Comparison of ENCODE assay signal across 8 mouse cellular contexts in the genomic region with DNA sequence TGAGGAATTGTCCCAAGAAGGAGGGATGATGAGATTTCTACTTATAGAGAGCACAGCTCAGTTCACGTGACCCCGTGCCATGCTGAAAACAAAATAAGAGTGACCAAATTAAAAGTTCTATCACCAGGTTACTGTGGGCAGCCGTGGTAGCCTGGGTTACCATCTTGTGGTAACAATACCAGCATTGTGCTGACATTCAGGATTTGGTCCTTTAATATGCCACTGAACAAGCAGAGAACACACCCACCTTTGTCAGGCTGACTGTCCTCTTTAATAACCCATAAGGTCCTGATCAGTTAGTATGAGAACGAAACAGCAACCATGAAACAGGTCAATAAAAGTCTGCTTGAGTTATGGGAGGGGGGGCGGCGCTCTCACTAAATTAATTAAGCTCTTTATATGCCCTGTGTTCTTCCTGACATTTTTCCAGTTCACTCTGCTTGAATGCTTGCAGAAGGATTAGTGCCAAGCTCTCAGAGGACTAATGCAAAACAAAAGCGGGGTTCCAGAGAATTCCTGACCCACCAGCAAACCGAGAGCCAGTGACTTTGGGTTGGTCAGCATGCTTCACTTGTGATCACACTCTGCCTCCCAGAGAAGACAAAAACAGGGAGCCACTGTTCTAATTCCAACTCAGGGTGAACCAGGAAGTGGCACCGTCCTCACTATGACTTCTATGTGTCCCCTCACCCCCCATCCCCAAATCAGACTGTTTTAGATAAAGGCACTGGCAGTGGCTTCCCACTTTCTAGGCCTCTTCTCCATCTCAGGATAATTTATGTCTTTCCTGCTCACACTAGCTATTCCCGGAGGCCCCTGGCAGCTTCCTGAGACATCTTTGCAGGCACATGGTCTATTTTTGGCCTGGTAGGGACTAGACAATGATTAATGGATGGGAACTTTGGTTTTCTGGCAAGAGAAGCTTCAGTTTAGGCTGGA. TPM values are rescaled to one million over a fixed set of nuclear protein-coding genes. Genes with fewer than 3 reads are reported as not detected.
DNase-seq lines count a peak whose midpoint lies in the region; ATAC-seq lines count a peak whose summit lies in the region.

No protein-coding gene starts in this region.

- 72% methylated on average over 10 of the region's 10 CpGs for WGBS in hindbrain, embryonic 10.5 days
- 78% methylated on average over 10 of the region's 10 CpGs for WGBS in liver, embryonic 13.5 days (ENCODE audit: insufficient replicate concordance)

- peak; percentile 62 for DNase-seq in gastrocnemius, adult 18-20 months (ENCODE audit: low spot score)
- DNase-seq in gastrocnemius, postnatal 10 days, result no peak
- peak; percentile 85 for DNase-seq in MN1 (ENCODE audit: low spot score)
- DNase-seq in hindbrain, embryonic 10.5 days (ENCODE audit: low spot score), result no peak
- DNase-seq in liver, embryonic 13.5 days, result no peak
- no peak for DNase-seq in right cerebral cortex, adult 2 months (ENCODE audit: low spot score in 2 of 2)
- no peak for DNase-seq in lung, postnatal 25 days (ENCODE audit: low spot score)
- no peak for DNase-seq in urinary bladder, adult 18-20 months (ENCODE audit: low spot score in 2 of 2)

- H3K27ac ChIP-seq in hindbrain, embryonic 10.5 days, result peak overlapping the region; percentile 19
- peak overlapping the region; percentile 99 for H3K27ac ChIP-seq in liver, embryonic 13.5 days

- peak overlapping the region; percentile 44 for H3K4me2 ChIP-seq in liver, embryonic 13.5 days

- no peaks in the 10 kb centered on the region for H3K9me3 ChIP-seq in hindbrain, embryonic 10.5 days
- no peaks in the 10 kb centered on the region for H3K9me3 ChIP-seq in liver, embryonic 13.5 days (replicated peaks)

- no peak for ATAC-seq in liver, embryonic 13.5 days (ENCODE audit: low read depth)

- no peak overlapping the region for H3K4me3 ChIP-seq in hindbrain, embryonic 10.5 days
- H3K4me3 ChIP-seq in liver, embryonic 13.5 days (replicated peaks), result no peak overlapping the region

- H3K4me1 ChIP-seq in hindbrain, embryonic 10.5 days (replicated peaks), result peaks cover 41% of the 10 kb centered on the region
- H3K4me1 ChIP-seq in liver, embryonic 13.5 days (replicated peaks), result peaks cover 93% of the 10 kb centered on the region

- no peaks in the 10 kb centered on the region for H3K27me3 ChIP-seq in hindbrain, embryonic 10.5 days (ENCODE audit: insufficient read depth, poor library complexity, severe bottlenecking)
- H3K27me3 ChIP-seq in liver, embryonic 13.5 days, result no peaks in the 10 kb centered on the region

- H3K9ac ChIP-seq in liver, embryonic 13.5 days, result peak overlapping the region; percentile 62

- no peaks in the 10 kb centered on the region for H3K36me3 ChIP-seq in hindbrain, embryonic 10.5 days
- H3K36me3 ChIP-seq in liver, embryonic 13.5 days, result no peaks in the 10 kb centered on the region

RNA-seq across cellular contexts. Expression of a gene that starts 41.5 kb away (rescaled TPM):
- total RNA-seq in gastrocnemius, adult 18-20 months (2021), result 100 to 1,000 TPM in 1 of 2 experiments, 10 to 100 TPM in 1; 98.3 to 115 TPM
- 10 to 100 TPM; 75.9 to 76.8 TPM for total RNA-seq in gastrocnemius, postnatal 10 days (2021)
- 5.4 and 6.0 TPM in 2 replicates for polyA plus RNA-seq in hindbrain, embryonic 10.5 days (2016; fragmentation: Nextera tagmentation; extraction: Ambion mirVana)
- polyA plus RNA-seq in liver, embryonic 13.5 days (2015; fragmentation: Nextera tagmentation; extraction: Ambion mirVana), result 14.3 and 21.6 TPM in 2 replicates

Comparison
In these comparisons a context has a peak if more than half of its experiments do, and no peak if none do; other contexts are left out.
1. DNase-seq: peak in gastrocnemius, adult 18-20 months (single experiment) and MN1 (single experiment); none in gastrocnemius, postnatal 10 days (single experiment), hindbrain, embryonic 10.5 days (single experiment), liver, embryonic 13.5 days (single experiment), right cerebral cortex, adult 2 months (0 of 2), lung, postnatal 25 days (single experiment) and urinary bladder, adult 18-20 months (0 of 2).